9 mouse cellular contexts compared by ENCODE assay signal in genomic region chr10:111924716-111925488, GRCm38 (mm10). TPM values are rescaled to one million over a fixed set of nuclear protein-coding genes. Genes with fewer than 3 reads are reported as not detected.
DNase-seq lines count a peak whose midpoint lies in the region; ATAC-seq and TF ChIP-seq lines count a peak whose summit lies in the region.
"Had no signal": no experiment of that assay in that cellular context is flagged by ENCODE, and none has a peak within 500 bp of the region (broad histone marks: within the 10 kb centered on the region; RNA-seq: fewer than 3 reads in every experiment).

No protein-coding gene starts in this region.

- H3K4me3 ChIP-seq in left cerebral cortex, adult 2 months, result 0 out of 2 replicates have a peak overlapping the region, but pooled peaks have one; percentile 5
- H3K4me3 ChIP-seq in forebrain, embryonic 13.5 days, result peak overlapping the region; percentile 25
- H3K4me3 ChIP-seq in limb, embryonic 14.5 days (replicated peaks; ENCODE audit: low read length), result no peak overlapping the region; the same call in 1 of the 2 replicates
- H3K4me3 ChIP-seq in stomach, embryonic 16.5 days (replicated peaks; ENCODE audit: low read length), result peak overlapping the region; percentile 16; the same call in 1 of the 2 replicates
- H3K4me3 ChIP-seq: liver, embryonic 13.5 days had no signal

- no peak for DNase-seq in left cerebral cortex, adult 2 months (ENCODE audit: extremely low spot score in 1 of 2, low spot score in 2 of 2)
- no peak for DNase-seq in left cerebral cortex, postnatal 4 days
- DNase-seq in limb, embryonic 14.5 days (ENCODE audit: low spot score), result no peak
- DNase-seq in adipocyte (ENCODE audit: low spot score), result no peak
- DNase-seq in frontal cortex, postnatal 25 days (ENCODE audit: low spot score in 2 of 2), result no peak
- DNase-seq in spleen, adult 12 weeks (ENCODE audit: low spot score), result no peak

- peak; percentile 52 for ATAC-seq in forebrain, embryonic 13.5 days
- ATAC-seq in limb, embryonic 14.5 days (ENCODE audit: low FRiP score, low read depth), result no peak; the same call in 1 of the 2 replicates
- ATAC-seq in stomach, embryonic 16.5 days (ENCODE audit: insufficient read depth, low FRiP score), result no peak

- peak overlapping the region; percentile 52 for H3K4me2 ChIP-seq in forebrain, embryonic 13.5 days
- peak overlapping the region; percentile 30 for H3K4me2 ChIP-seq in limb, embryonic 14.5 days (replicated peaks; ENCODE audit: low read depth, low read length, severe bottlenecking)
- H3K4me2 ChIP-seq in stomach, embryonic 16.5 days (ENCODE audit: low read depth, low read length), result peak overlapping the region; percentile 44
- H3K4me2 ChIP-seq: liver, embryonic 13.5 days had no signal

- peak overlapping the region; percentile 49 for H3K9ac ChIP-seq in forebrain, embryonic 13.5 days
- no peak overlapping the region for H3K9ac ChIP-seq in limb, embryonic 14.5 days (ENCODE audit: low read depth, low read length, severe bottlenecking)
- H3K9ac ChIP-seq in stomach, embryonic 16.5 days (ENCODE audit: low read length), result no peak overlapping the region
- H3K9ac ChIP-seq: liver, embryonic 13.5 days had no signal

- WGBS in forebrain, embryonic 13.5 days, result 9% methylated on average over 12 of the region's 12 CpGs
- 21% methylated on average over 12 of the region's 12 CpGs for WGBS in limb, embryonic 14.5 days
- WGBS in stomach, embryonic 16.5 days, result 47% methylated on average over 12 of the region's 12 CpGs

- no peaks in the 10 kb centered on the region for H3K9me3 ChIP-seq in forebrain, embryonic 13.5 days (replicated peaks)
- H3K9me3 ChIP-seq in limb, embryonic 14.5 days (ENCODE audit: control insufficient read depth, low read length), result no peaks in the 10 kb centered on the region
- H3K9me3 ChIP-seq in stomach, embryonic 16.5 days (replicated peaks; ENCODE audit: control insufficient read depth, low read length), result no peaks in the 10 kb centered on the region
- H3K9me3 ChIP-seq: liver, embryonic 13.5 days had no signal

- TF ChIP-seq POLR2A in limb, embryonic 14.5 days (IDR thresholded peaks at IDR 0.05; ENCODE audit: borderline replicate concordance, extremely low read depth, insufficient read depth, insufficient read length), result no peak

- intact Hi-C loops in left cerebral cortex, adult 2 months (cut with DNase I), result loop anchor here (1.0 kb wide), 1 partner anchor 419 kb away; the partner anchor contains the start of gene Phlda1
- intact Hi-C loops in left cerebral cortex, postnatal 4 days (cut with DNase I), result no loop called here

- H3K36me3 ChIP-seq in forebrain, embryonic 13.5 days (ENCODE audit: poor library complexity, severe bottlenecking), result no peaks in the 10 kb centered on the region
- H3K36me3 ChIP-seq in limb, embryonic 14.5 days (ENCODE audit: control insufficient read depth, insufficient read depth, low read length), result no peaks in the 10 kb centered on the region
- H3K36me3 ChIP-seq in stomach, embryonic 16.5 days (ENCODE audit: control insufficient read depth, insufficient read depth, low read length), result no peaks in the 10 kb centered on the region
- H3K36me3 ChIP-seq: liver, embryonic 13.5 days had no signal

- 0 out of 2 replicates have a peak, but pooled peaks cover 2% of the 10 kb centered on the region for H3K27me3 ChIP-seq in forebrain, embryonic 13.5 days
- H3K27me3 ChIP-seq in limb, embryonic 14.5 days (ENCODE audit: control insufficient read depth, insufficient read depth, low read length), result no peaks in the 10 kb centered on the region
- no peaks in the 10 kb centered on the region for H3K27me3 ChIP-seq in stomach, embryonic 16.5 days (ENCODE audit: control insufficient read depth, insufficient read depth, low read length)

- no peak overlapping the region for H3K27ac ChIP-seq in left cerebral cortex, adult 2 months
- H3K27ac ChIP-seq in forebrain, embryonic 13.5 days, result no peak overlapping the region
- H3K27ac ChIP-seq in limb, embryonic 14.5 days (replicated peaks; ENCODE audit: low read depth, low read length), result no peak overlapping the region; the same call in 1 of the 2 replicates
- H3K27ac ChIP-seq in stomach, embryonic 16.5 days (ENCODE audit: low read length), result peak overlapping the region; percentile 66; the same call in 1 of the 2 replicates
- H3K27ac ChIP-seq: liver, embryonic 13.5 days had no signal

- no peak for TF ChIP-seq CTCF in left cerebral cortex, adult 2 months (IDR thresholded peaks at IDR 0.05)

- peaks cover 22% of the 10 kb centered on the region for H3K4me1 ChIP-seq in forebrain, embryonic 13.5 days
- H3K4me1 ChIP-seq in limb, embryonic 14.5 days (ENCODE audit: control insufficient read depth, insufficient read depth, low read length), result peaks cover 15% of the 10 kb centered on the region
- H3K4me1 ChIP-seq in stomach, embryonic 16.5 days (ENCODE audit: control insufficient read depth, insufficient read depth, low read length), result peaks cover 10% of the 10 kb centered on the region

RNA-seq across cellular contexts. Expression of gene Krr1, which starts 47.6 kb away (rescaled TPM):
- 10 to 100 TPM; 38.0 to 42.6 TPM for total RNA-seq in left cerebral cortex, adult 2 months (2021)
- total RNA-seq in left cerebral cortex, postnatal 4 days (2021), result 10 to 100 TPM; 32.7 to 35.8 TPM
- 51.4 and 54.7 TPM in 2 replicates for polyA plus RNA-seq in forebrain, embryonic 13.5 days (2015; fragmentation: Nextera tagmentation; extraction: Ambion mirVana)
- polyA plus RNA-seq in limb, embryonic 14.5 days (2012; rRNA removed), result 20.1 and 29.6 TPM in 2 replicates
- polyA plus RNA-seq in limb, embryonic 14.5 days (2014; fragmentation: Nextera tagmentation; extraction: Ambion mirVana), result 41.3 and 43.7 TPM in 2 replicates
- polyA plus RNA-seq in stomach, embryonic 16.5 days (2015; fragmentation: Nextera tagmentation; extraction: Ambion mirVana), result 38.0 and 40.2 TPM in 2 replicates
